Mouse (Mus musculus): ENCODE data around the gene Gm11214.

DNA sequence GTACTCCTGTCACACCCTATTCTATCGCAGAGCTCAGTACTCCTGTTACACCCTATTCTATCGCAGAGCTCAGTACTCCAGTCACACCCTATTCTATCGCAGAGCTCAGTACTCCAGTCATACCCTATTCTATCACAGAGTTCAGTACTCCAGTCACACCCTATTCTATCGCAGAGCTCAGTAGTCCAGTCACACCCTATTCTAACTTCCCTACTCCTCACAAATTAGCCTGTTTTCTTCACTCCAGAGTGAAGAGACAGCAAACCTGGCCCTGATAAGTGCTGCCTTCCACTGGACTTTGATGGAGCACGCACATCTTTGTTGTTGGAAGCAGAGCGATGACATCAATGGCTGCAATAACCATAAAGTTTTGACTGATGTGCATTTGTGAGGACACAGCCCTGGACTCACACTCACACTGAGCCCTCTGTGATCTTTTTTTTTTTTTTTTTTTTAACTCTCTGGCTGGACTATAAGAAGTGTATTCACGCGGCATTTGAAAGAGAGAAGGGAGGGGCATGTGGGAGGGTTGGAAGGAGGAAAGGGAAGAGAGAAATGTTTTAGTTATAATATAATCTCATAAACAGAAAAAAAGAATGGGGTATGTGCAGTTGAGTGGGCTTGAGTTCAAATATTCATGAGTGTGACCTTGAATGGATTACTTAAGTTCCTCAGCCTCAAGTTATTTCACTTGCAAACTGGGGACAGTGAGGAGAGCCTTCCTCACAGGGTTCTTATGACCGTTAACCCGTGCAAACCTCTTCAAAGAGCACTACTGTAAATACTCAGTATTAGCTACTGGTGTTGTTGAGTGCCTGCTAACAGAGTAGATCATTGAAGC is 21.5 kb upstream of the Gm11214 start:
- no peak for TF ChIP-seq CTCF (IDR thresholded peaks at IDR 0.05; ENCODE audit: low read depth)
- no peak for TF ChIP-seq EP300 (optimal IDR thresholded peaks at IDR 0.05)
